Mouse (Mus musculus) heart, embryonic 13.5 days (tissue): ENCODE results near the gene Zfp414. TPM values are rescaled to one million over a fixed set of nuclear protein-coding genes. Genes with fewer than 3 reads are reported as not detected.

Experiments
- ATAC-seq: fragments of 200-750 bp; cut with Nextera tagmentation; 2 replicates; pipeline ENCODE4 v1.8.0; 2017; ENCODE audit warnings: moderate TSS enrichment; ENCODE audit not compliant: insufficient number of reproducible peaks, low FRiP score, low TSS enrichment; ENCODE audit errors: extremely low read depth
- H3K27ac ChIP-seq: fragments of 300-500 bp; sonication (generic); replicated peaks from 2 replicates; pipeline ENCODE4 v1.5.1; 2015; ENCODE audit warnings: moderate library complexity, mild to moderate bottlenecking, inconsistent platforms
- H3K27me3 ChIP-seq: fragments of 300-500 bp; sonication (generic); replicated peaks from 2 replicates; pipeline ENCODE4 v1.6.1; 2015; ENCODE audit warnings: mild to moderate bottlenecking, inconsistent platforms
- H3K36me3 ChIP-seq: fragments of 300-500 bp; sonication (generic); 2 replicates; pipeline ENCODE4 v1.6.1; 2015; ENCODE audit warnings: mild to moderate bottlenecking, inconsistent platforms
- H3K4me1 ChIP-seq: fragments of 300-500 bp; sonication (generic); 2 replicates; pipeline ENCODE4 v1.6.1; 2015; ENCODE audit warnings: inconsistent platforms
- H3K4me2 ChIP-seq: fragments of 300-500 bp; sonication (generic); 2 replicates; pipeline ENCODE4 v1.6.1; 2015; ENCODE audit warnings: inconsistent platforms, mild to moderate bottlenecking, moderate library complexity
- H3K4me3 ChIP-seq: fragments of 300-500 bp; sonication (generic); 2 replicates; pipeline ENCODE4 v1.5.1; 2015; ENCODE audit warnings: moderate library complexity, mild to moderate bottlenecking, inconsistent platforms
- H3K9ac ChIP-seq: fragments of 300-500 bp; sonication (generic); 2 replicates; pipeline ENCODE4 v1.6.1; 2015; ENCODE audit warnings: inconsistent platforms, mild to moderate bottlenecking, moderate library complexity
- H3K9me3 ChIP-seq: fragments of 300-500 bp; sonication (generic); 2 replicates; pipeline ENCODE4 v1.6.1; 2016; ENCODE audit warnings: inconsistent platforms
- WGBS: fragments of 180-500 bp; shearing (Covaris S2); methylation state at CpG from one replicate; pipeline ENCODE4 v1.1.7; 2015; ENCODE audit warnings: mixed read lengths; 5-methylcytosine and 5-hydroxymethylcytosine counted together
- polyA plus RNA-seq: library from polyadenylated mRNA; unstranded; fragments of >200 nt; fragmentation: Nextera tagmentation; extraction: Ambion mirVana; gene quantifications from 2 replicates; pipeline ENCODE4 v1.2.1, GENCODE M21; 2015

The Zfp414 gene
- polyA plus RNA-seq, 1 experiment from 2014 or later = 30.7 TPM

GRCm38 (mm10) chr17:33666813-33667212, 37.9 kb downstream of the Zfp414 start:
- no peak for ATAC-seq

GRCm38 (mm10) chr17:33669681-33670080, 40.8 kb downstream of the Zfp414 start:
- H3K4me1 ChIP-seq = peaks cover 34% of the 10 kb centered on the region
- 91% methylated on average over 3 of the region's 3 CpGs for WGBS
- no peak overlapping the region for H3K27ac ChIP-seq
- no peaks in the 10 kb centered on the region for H3K9me3 ChIP-seq
- no peak overlapping the region for H3K4me2 ChIP-seq
- H3K9ac ChIP-seq = no peak overlapping the region
- peaks cover 48% of the 10 kb centered on the region for H3K36me3 ChIP-seq
- H3K4me3 ChIP-seq = no peak overlapping the region
- no peak for ATAC-seq
- H3K27me3 ChIP-seq = no peaks in the 10 kb centered on the region

More at GRCm38 (mm10) chr17:33666813-33667212, 37.9 kb downstream of the Zfp414 start:
- Histone ChIP-seq H3K9me3 (no peaks in the 10 kb centered on the region), H3K27me3 (no peaks in the 10 kb centered on the region), H3K36me3 (peaks cover 67% of the 10 kb centered on the region), H3K4me2 (no peak overlapping the region), H3K27ac (0 out of 2 replicates have a peak overlapping the region, but pooled peaks have one; percentile 24), H3K9ac (no peak overlapping the region), H3K4me3 (no peak overlapping the region), H3K4me1 (peaks cover 23% of the 10 kb centered on the region)
- 46% methylated on average over 3 of the region's 3 CpGs for WGBS

GRCm38 (mm10) chr17:33673837-33674236, 44.9 kb downstream of the Zfp414 start:
- no peak overlapping the region for H3K9ac ChIP-seq
- H3K36me3 ChIP-seq = peaks cover 39% of the 10 kb centered on the region
- peaks cover 47% of the 10 kb centered on the region for H3K4me1 ChIP-seq
- H3K4me3 ChIP-seq = no peak overlapping the region
- no peak overlapping the region for H3K27ac ChIP-seq
- 84% methylated on average over 1 of the region's 1 CpGs for WGBS
- no peaks in the 10 kb centered on the region for H3K9me3 ChIP-seq
- H3K4me2 ChIP-seq = no peak overlapping the region
- ATAC-seq = no peak
- no peaks in the 10 kb centered on the region for H3K27me3 ChIP-seq

GRCm38 (mm10) chr17:33675452-33675851, 46.6 kb downstream of the Zfp414 start:
- peaks cover 37% of the 10 kb centered on the region for H3K36me3 ChIP-seq
- no peak overlapping the region for H3K4me2 ChIP-seq
- H3K4me1 ChIP-seq = peaks cover 59% of the 10 kb centered on the region
- H3K27ac ChIP-seq = no peak overlapping the region
- ATAC-seq = no peak
- no peaks in the 10 kb centered on the region for H3K27me3 ChIP-seq
- no peak overlapping the region for H3K9ac ChIP-seq
- H3K4me3 ChIP-seq = no peak overlapping the region
- H3K9me3 ChIP-seq = no peaks in the 10 kb centered on the region

GRCm38 (mm10) chr17:33676086-33676485, 47.2 kb downstream of the Zfp414 start:
- no peak for ATAC-seq
- H3K27ac ChIP-seq = no peak overlapping the region
- H3K9ac ChIP-seq = no peak overlapping the region
- H3K36me3 ChIP-seq = peaks cover 37% of the 10 kb centered on the region
- 85% methylated on average over 2 of the region's 2 CpGs for WGBS
- H3K9me3 ChIP-seq = no peaks in the 10 kb centered on the region
- no peak overlapping the region for H3K4me2 ChIP-seq
- no peak overlapping the region for H3K4me3 ChIP-seq
- peaks cover 59% of the 10 kb centered on the region for H3K4me1 ChIP-seq
- H3K27me3 ChIP-seq = no peaks in the 10 kb centered on the region

GRCm38 (mm10) chr17:33678771-33679170, 49.9 kb downstream of the Zfp414 start:
- Histone ChIP-seq H3K27ac (no peak overlapping the region), H3K9ac (no peak overlapping the region), H3K4me2 (no peak overlapping the region), H3K9me3 (no peaks in the 10 kb centered on the region), H3K4me3 (no peak overlapping the region), H3K27me3 (no peaks in the 10 kb centered on the region), H3K36me3 (peaks cover 35% of the 10 kb centered on the region), H3K4me1 (peaks cover 68% of the 10 kb centered on the region)
- no peak for ATAC-seq

Other genes with a start within 250 kb of the Zfp414 start
- gene Zfp101, start 234.4 kb upstream of the Zfp414 start, polyA plus RNA-seq = 7.1 and 7.5 TPM in 2 replicates
- not detected in 2 replicates for gene Actl9, start 196.2 kb upstream of the Zfp414 start, polyA plus RNA-seq
- 39.3 and 41.8 TPM in 2 replicates for gene Adamts10, start 104.9 kb upstream of the Zfp414 start, polyA plus RNA-seq
- gene Myo1f, start 73.4 kb upstream of the Zfp414 start, polyA plus RNA-seq = 2.1 and 3.0 TPM in 2 replicates
- 0.56 and 0.64 TPM in 2 replicates for gene Pram1, start 9.0 kb downstream of the Zfp414 start, polyA plus RNA-seq
- gene Hnrnpm, start 57.8 kb downstream of the Zfp414 start, polyA plus RNA-seq = 190 and 194 TPM in 2 replicates
- 77.3 and 83.7 TPM in 2 replicates for gene March2, start 89.6 kb downstream of the Zfp414 start, polyA plus RNA-seq
- 318 and 325 TPM in 2 replicates for gene Rab11b, start 131.4 kb downstream of the Zfp414 start, polyA plus RNA-seq
- gene Angptl4, start 152.7 kb downstream of the Zfp414 start, polyA plus RNA-seq = 17.0 and 17.8 TPM in 2 replicates
- gene Kank3, start 181.4 kb downstream of the Zfp414 start, polyA plus RNA-seq = 40.0 and 47.0 TPM in 2 replicates
- gene Rps28, start 195.5 kb downstream of the Zfp414 start, polyA plus RNA-seq = 570 and 648 TPM in 2 replicates
- gene Ndufa7, start 195.5 kb downstream of the Zfp414 start, polyA plus RNA-seq = 527 and 576 TPM in 2 replicates
- gene Cd320, start 214.0 kb downstream of the Zfp414 start, polyA plus RNA-seq = 48.1 and 50.0 TPM in 2 replicates
- not detected in 2 replicates for gene Gm7029, start 244.7 kb downstream of the Zfp414 start, polyA plus RNA-seq